Mouse (Mus musculus): ENCODE measurements around the gene Olfr1369-ps1.

- TF ChIP-seq CTCF (IDR thresholded peaks at IDR 0.05; ENCODE audit: control insufficient read depth, insufficient read depth, insufficient replicate concordance, low read depth, low read length) = no peak
- no peak for TF ChIP-seq POLR2A (IDR thresholded peaks at IDR 0.05; ENCODE audit: control insufficient read depth, low read depth, low read length)
Observed at GRCm38 (mm10) chr13:21145767-21146166, 34.5 kb downstream of the Olfr1369-ps1 start, which contains the start of gene Olfr1368.

All from testis, adult 2 months (tissue).